Mouse (Mus musculus): ENCODE results near the gene Hoxa7. TPM values are rescaled to one million over a fixed set of nuclear protein-coding genes. Genes with fewer than 3 reads are reported as not detected.

The Hoxa7 gene
- polyA plus RNA-seq, 1 experiment from 2014 or later: not detected

- no peak for ATAC-seq
- H3K9me3 ChIP-seq (replicated peaks): no peaks in the 10 kb centered on the region
- peaks cover 100% of the 10 kb centered on the region for H3K27me3 ChIP-seq
- 1% methylated on average over 22 of the region's 22 CpGs for WGBS
- H3K9ac ChIP-seq: no peak overlapping the region
- H3K4me1 ChIP-seq: peaks cover 13% of the 10 kb centered on the region
- H3K4me3 ChIP-seq: no peak overlapping the region
- H3K27ac ChIP-seq: no peak overlapping the region
- no peak overlapping the region for H3K4me2 ChIP-seq
- no peaks in the 10 kb centered on the region for H3K36me3 ChIP-seq (ENCODE audit: poor library complexity, severe bottlenecking)
These were observed 19.1 kb downstream of the Hoxa7 start for GRCm38 (mm10) chr6:52202362-52203120.

- Histone ChIP-seq H3K36me3 (ENCODE audit: poor library complexity, severe bottlenecking) (no peaks in the 10 kb centered on the region), H3K9ac (no peak overlapping the region), H3K4me3 (no peak overlapping the region), H3K9me3 (replicated peaks) (no peaks in the 10 kb centered on the region), H3K27ac (no peak overlapping the region), H3K4me2 (no peak overlapping the region), H3K4me1 (peaks cover 13% of the 10 kb centered on the region), H3K27me3 (peaks cover 100% of the 10 kb centered on the region)
- 4% methylated on average over 1 of the region's 1 CpGs for WGBS
- no peak for ATAC-seq
These were observed 20.4 kb downstream of the Hoxa7 start for GRCm38 (mm10) chr6:52201269-52201668.

- no peak for ATAC-seq
These were observed 20.9 kb downstream of the Hoxa7 start for GRCm38 (mm10) chr6:52200751-52201250.

GRCm38 (mm10) chr6:52200073-52200750 lies 21.4 kb downstream of the Hoxa7 start:
- under 1% methylated on average over 30 of the region's 30 CpGs for WGBS
- H3K36me3 ChIP-seq (ENCODE audit: poor library complexity, severe bottlenecking): no peaks in the 10 kb centered on the region
- H3K4me3 ChIP-seq: no peak overlapping the region
- H3K4me2 ChIP-seq: no peak overlapping the region
- H3K27ac ChIP-seq: no peak overlapping the region
- no peak for ATAC-seq
- H3K9me3 ChIP-seq (replicated peaks): no peaks in the 10 kb centered on the region
- H3K4me1 ChIP-seq: peaks cover 13% of the 10 kb centered on the region
- H3K9ac ChIP-seq: no peak overlapping the region
- peaks cover 100% of the 10 kb centered on the region for H3K27me3 ChIP-seq

More at GRCm38 (mm10) chr6:52200751-52201250, 20.9 kb downstream of the Hoxa7 start:
- no peaks in the 10 kb centered on the region for H3K36me3 ChIP-seq (ENCODE audit: poor library complexity, severe bottlenecking)
- H3K27ac ChIP-seq: no peak overlapping the region
- WGBS: 5% methylated on average over 10 of the region's 10 CpGs
- peaks cover 13% of the 10 kb centered on the region for H3K4me1 ChIP-seq
- H3K27me3 ChIP-seq: peaks cover 100% of the 10 kb centered on the region
- no peak overlapping the region for H3K4me2 ChIP-seq
- H3K4me3 ChIP-seq: no peak overlapping the region
- H3K9me3 ChIP-seq (replicated peaks): no peaks in the 10 kb centered on the region
- no peak overlapping the region for H3K9ac ChIP-seq

- no peak overlapping the region for H3K4me2 ChIP-seq
- no peaks in the 10 kb centered on the region for H3K36me3 ChIP-seq (ENCODE audit: poor library complexity, severe bottlenecking)
- H3K27me3 ChIP-seq: peaks cover 100% of the 10 kb centered on the region
- ATAC-seq: no peak
- no peak overlapping the region for H3K9ac ChIP-seq
- H3K27ac ChIP-seq: no peak overlapping the region
- no peak overlapping the region for H3K4me3 ChIP-seq
- no peaks in the 10 kb centered on the region for H3K4me1 ChIP-seq
- 1% methylated on average over 10 of the region's 10 CpGs for WGBS
- no peaks in the 10 kb centered on the region for H3K9me3 ChIP-seq (replicated peaks)
These were observed 24.4 kb downstream of the Hoxa7 start for GRCm38 (mm10) chr6:52197271-52197670.

- no peak for ATAC-seq
- Histone ChIP-seq H3K27ac (no peak overlapping the region), H3K27me3 (peaks cover 100% of the 10 kb centered on the region), H3K9me3 (replicated peaks) (no peaks in the 10 kb centered on the region), H3K4me1 (0 out of 2 replicates have a peak, but pooled peaks cover 4% of the 10 kb centered on the region), H3K9ac (no peak overlapping the region), H3K4me3 (no peak overlapping the region), H3K4me2 (no peak overlapping the region), H3K36me3 (ENCODE audit: poor library complexity, severe bottlenecking) (no peaks in the 10 kb centered on the region)
- WGBS: 3% methylated on average over 9 of the region's 9 CpGs
These were observed 24.8 kb downstream of the Hoxa7 start for GRCm38 (mm10) chr6:52196811-52197210.

GRCm38 (mm10) chr6:52194690-52195089 lies 27.0 kb downstream of the Hoxa7 start:
- ATAC-seq: no peak
- H3K27ac ChIP-seq: no peak overlapping the region
- no peaks in the 10 kb centered on the region for H3K36me3 ChIP-seq (ENCODE audit: poor library complexity, severe bottlenecking)
- 4% methylated on average over 10 of the region's 10 CpGs for WGBS
- H3K9me3 ChIP-seq (replicated peaks): no peaks in the 10 kb centered on the region
- H3K4me3 ChIP-seq: no peak overlapping the region
- H3K9ac ChIP-seq: no peak overlapping the region
- H3K4me2 ChIP-seq: no peak overlapping the region
- H3K27me3 ChIP-seq: peaks cover 100% of the 10 kb centered on the region
- H3K4me1 ChIP-seq: peaks cover 11% of the 10 kb centered on the region

GRCm38 (mm10) chr6:52191860-52192550 lies 29.6 kb downstream of the Hoxa7 start:
- Histone ChIP-seq H3K4me1 (peaks cover 11% of the 10 kb centered on the region), H3K9me3 (replicated peaks) (no peaks in the 10 kb centered on the region), H3K9ac (no peak overlapping the region), H3K27ac (no peak overlapping the region), H3K36me3 (ENCODE audit: poor library complexity, severe bottlenecking) (no peaks in the 10 kb centered on the region), H3K4me3 (peak overlapping the region; percentile 36), H3K27me3 (peaks cover 100% of the 10 kb centered on the region), H3K4me2 (peak overlapping the region; percentile 61)
- WGBS: 1% methylated on average over 43 of the region's 55 CpGs
- peak; percentile 65 for ATAC-seq

GRCm38 (mm10) chr6:52190906-52191810 lies 30.5 kb downstream of the Hoxa7 start, which contains the start of gene Hoxa4:
Gene Hoxa4 (minus strand): TSS chr6:52191753.
- no peak within 1 kb of the TSS for H3K9ac ChIP-seq
- peak within 1 kb of the TSS; percentile 61 for H3K4me2 ChIP-seq
- H3K36me3 ChIP-seq (ENCODE audit: poor library complexity, severe bottlenecking): no peaks in the 10 kb centered on the region
- 1% methylated on average over 91 of the region's 102 CpGs for WGBS
- H3K4me3 ChIP-seq: peak within 1 kb of the TSS; percentile 36
- peaks cover 11% of the 10 kb centered on the region for H3K4me1 ChIP-seq
- H3K9me3 ChIP-seq (replicated peaks): no peaks in the 10 kb centered on the region
- H3K27ac ChIP-seq: no peak within 1 kb of the TSS
- ATAC-seq: 0 out of 2 replicates have a peak, but pooled peaks have one; percentile 6
- peaks cover 100% of the 10 kb centered on the region for H3K27me3 ChIP-seq

- Histone ChIP-seq H3K27me3 (peaks cover 100% of the 10 kb centered on the region), H3K4me1 (peaks cover 11% of the 10 kb centered on the region), H3K4me2 (no peak overlapping the region), H3K27ac (no peak overlapping the region), H3K36me3 (ENCODE audit: poor library complexity, severe bottlenecking) (no peaks in the 10 kb centered on the region), H3K9ac (no peak overlapping the region), H3K4me3 (no peak overlapping the region), H3K9me3 (replicated peaks) (no peaks in the 10 kb centered on the region)
- ATAC-seq: no peak
- under 1% methylated on average over 23 of the region's 23 CpGs for WGBS
These were observed 31.2 kb downstream of the Hoxa7 start for GRCm38 (mm10) chr6:52190410-52190809.

GRCm38 (mm10) chr6:52189909-52190308 lies 31.7 kb downstream of the Hoxa7 start:
- Histone ChIP-seq H3K27ac (no peak overlapping the region), H3K27me3 (peaks cover 100% of the 10 kb centered on the region), H3K4me1 (peaks cover 11% of the 10 kb centered on the region), H3K4me2 (no peak overlapping the region), H3K4me3 (no peak overlapping the region), H3K36me3 (ENCODE audit: poor library complexity, severe bottlenecking) (no peaks in the 10 kb centered on the region), H3K9ac (no peak overlapping the region), H3K9me3 (replicated peaks) (no peaks in the 10 kb centered on the region)
- ATAC-seq: no peak
- 2% methylated on average over 8 of the region's 8 CpGs for WGBS

Measured in forebrain, embryonic 13.5 days (tissue).